Mouse (Mus musculus) CH12.LX (cell line): ENCODE measurements around the gene Syp.

Experiments used
- CTCF ChIP-seq, 2 experiments: IDR thresholded peaks in 1 of 2; conservative IDR thresholded peaks in 1 of 2; 2 replicates each; pipeline ENCODE4 v1.5.1; 2011 to 2012; ENCODE audit warnings: low read depth in 2 of 2, low read length in 2 of 2, improper control_type of control experiment in 1 of 2, inconsistent platforms in 1 of 2, mild to moderate bottlenecking in 1 of 2, moderate library complexity in 1 of 2
- MXI1 ChIP-seq: IDR thresholded peaks from 2 replicates; pipeline ENCODE4 v1.6.1; 2011; ENCODE audit warnings: mild to moderate bottlenecking, low read depth, low read length, improper control_type of control experiment
- POLR2A ChIP-seq: IDR thresholded peaks from 2 replicates; pipeline ENCODE4 v1.6.1; 2011; ENCODE audit warnings: low read depth, mild to moderate bottlenecking, improper control_type of control experiment, low read length
- ZKSCAN1 ChIP-seq: IDR thresholded peaks from 2 replicates; pipeline ENCODE4 v1.6.1; 2012; ENCODE audit warnings: low read depth, inconsistent platforms, low read length, improper control_type of control experiment, borderline replicate concordance

GRCm38 (mm10) chrX:7672739-7673138 lies 34.5 kb downstream of the Syp start:
- TF ChIP-seq MXI1, result peak; percentile 3; the same call in 1 of the 2 replicates
- TF ChIP-seq POLR2A, result peak; percentile 41; the same call in 1 of the 2 replicates
- no peak for TF ChIP-seq CTCF (conservative IDR thresholded peaks at IDR 0.05 in 1 of 2, IDR thresholded peaks at IDR 0.05 in 1 of 2; ENCODE audit: low read depth in 2 of 2, low read length in 2 of 2)
- TF ChIP-seq ZKSCAN1, result no peak
